In the genomic region with DNA sequence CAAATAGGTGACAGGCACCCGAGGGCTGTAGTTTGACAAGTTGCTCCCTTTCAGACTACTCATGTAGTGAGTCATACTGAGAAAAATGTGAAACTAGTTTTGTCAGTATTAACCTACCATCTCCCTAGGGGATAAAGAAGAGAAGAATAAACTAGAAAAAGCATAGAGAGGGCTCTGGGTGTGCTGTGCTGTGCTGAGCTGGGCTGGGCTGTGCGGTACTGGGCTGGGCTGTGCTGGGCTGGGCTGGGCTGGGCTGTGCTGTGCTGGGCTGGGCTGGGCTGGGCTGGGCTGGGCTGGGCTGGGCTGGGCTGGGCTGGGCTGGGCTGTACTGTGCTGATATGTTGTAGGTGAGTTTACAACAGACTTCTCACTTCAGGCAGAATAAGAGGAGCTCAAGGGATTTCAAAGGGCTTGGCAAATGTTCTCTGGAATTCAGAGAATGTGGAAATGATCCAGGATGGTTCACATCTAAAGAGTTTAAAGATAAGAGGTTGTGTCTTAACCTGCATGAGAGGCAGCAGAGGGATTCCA, we compare ENCODE assay signal across 10 mouse cellular contexts.
A peak's percentile ranks its signal among the peaks of the same experiment; 100 is the strongest.
DNase-seq lines count a peak whose midpoint lies in the region; ATAC-seq and TF ChIP-seq lines count a peak whose summit lies in the region.
"Had no signal": no experiment of that assay in that cellular context is flagged by ENCODE, and none has a peak within 500 bp of the region (broad histone marks: within the 10 kb centered on the region; RNA-seq: fewer than 3 reads in every experiment).

No protein-coding gene starts in this region.

- no peaks in the 10 kb centered on the region for H3K27me3 ChIP-seq in lung, embryonic 14.5 days (ENCODE audit: insufficient read depth, low read length)
- H3K27me3 ChIP-seq in limb, embryonic 15.5 days: no peaks in the 10 kb centered on the region
- H3K27me3 ChIP-seq in stomach, embryonic 14.5 days (ENCODE audit: control insufficient read depth, insufficient read depth, low read length): no peaks in the 10 kb centered on the region
- no peaks in the 10 kb centered on the region for H3K27me3 ChIP-seq in forebrain, embryonic 11.5 days (ENCODE audit: control insufficient read depth, insufficient read depth, low read length)

- H3K27ac ChIP-seq in lung, embryonic 14.5 days (ENCODE audit: low read depth): peak overlapping the region; percentile 69
- H3K27ac ChIP-seq in limb, embryonic 15.5 days: no peak overlapping the region
- no peak overlapping the region for H3K27ac ChIP-seq in stomach, embryonic 14.5 days (ENCODE audit: low read length)
- H3K27ac ChIP-seq in forebrain, embryonic 11.5 days (ENCODE audit: low read depth, low read length): no peak overlapping the region

- no peaks in the 10 kb centered on the region for H3K4me1 ChIP-seq in lung, embryonic 14.5 days (ENCODE audit: insufficient read depth)
- H3K4me1 ChIP-seq in limb, embryonic 15.5 days: no peaks in the 10 kb centered on the region
- 0 out of 2 replicates have a peak, but pooled peaks cover 2% of the 10 kb centered on the region for H3K4me1 ChIP-seq in stomach, embryonic 14.5 days (ENCODE audit: control insufficient read depth, insufficient read depth, low read length)
- H3K4me1 ChIP-seq in forebrain, embryonic 11.5 days (replicated peaks; ENCODE audit: control insufficient read depth, insufficient read depth, low read length): no peaks in the 10 kb centered on the region

- 20% methylated on average over 2 of the region's 2 CpGs for WGBS in lung, embryonic 14.5 days
- WGBS in limb, embryonic 15.5 days: 37% methylated on average over 2 of the region's 2 CpGs
- WGBS in stomach, embryonic 14.5 days: 20% methylated on average over 2 of the region's 2 CpGs
- WGBS in forebrain, embryonic 11.5 days: 66% methylated on average over 2 of the region's 2 CpGs

- TF ChIP-seq CTCF in lung, embryonic 14.5 days (IDR thresholded peaks at IDR 0.05; ENCODE audit: low read depth): no peak

- peak; percentile 92 for ATAC-seq in lung, embryonic 14.5 days (ENCODE audit: insufficient read depth)
- peak; percentile 52; the same call in 1 of the 2 replicates for ATAC-seq in limb, embryonic 15.5 days (ENCODE audit: insufficient number of reproducible peaks, low FRiP score, low TSS enrichment, low read depth)
- peak; percentile 70 for ATAC-seq in stomach, embryonic 14.5 days (ENCODE audit: insufficient number of reproducible peaks, insufficient read depth, low FRiP score, low read depth)
- no peak for ATAC-seq in forebrain, embryonic 11.5 days (replicated peaks; ENCODE audit: low FRiP score)

- H3K4me3 ChIP-seq in lung, embryonic 14.5 days (ENCODE audit: low read depth, low read length): no peak overlapping the region
- no peak overlapping the region for H3K4me3 ChIP-seq in limb, embryonic 15.5 days
- no peak overlapping the region for H3K4me3 ChIP-seq in stomach, embryonic 14.5 days (ENCODE audit: low read depth, low read length)
- H3K4me3 ChIP-seq in forebrain, embryonic 11.5 days (ENCODE audit: low read depth, low read length): no peak overlapping the region

- DNase-seq in lung, embryonic 14.5 days: peak; percentile 54
- DNase-seq in lung, postnatal 4 days: no peak
- peak; percentile 74 for DNase-seq in c-Kit-negative CD71-positive TER-119-positive erythroid progenitor cells, embryonic 14.5 days (ENCODE audit: low read depth, low spot score)
- DNase-seq in forebrain, embryonic 11.5 days (ENCODE audit: low spot score): no peak
- DNase-seq in adrenal gland, postnatal 4 days (ENCODE audit: low spot score in 2 of 2): no peak
- no peak for DNase-seq in urinary bladder, postnatal 36 days (ENCODE audit: low spot score in 2 of 2)
- DNase-seq: midbrain, embryonic 14.5 days; thymus, postnatal 36 days had no signal

- H3K36me3 ChIP-seq in lung, embryonic 14.5 days (ENCODE audit: insufficient read depth): no peaks in the 10 kb centered on the region
- H3K36me3 ChIP-seq in limb, embryonic 15.5 days: no peaks in the 10 kb centered on the region
- no peaks in the 10 kb centered on the region for H3K36me3 ChIP-seq in stomach, embryonic 14.5 days (ENCODE audit: control insufficient read depth, insufficient read depth, low read length)
- H3K36me3 ChIP-seq in forebrain, embryonic 11.5 days (ENCODE audit: control insufficient read depth, insufficient read depth, low read length): no peaks in the 10 kb centered on the region

- H3K9me3 ChIP-seq in lung, embryonic 14.5 days (ENCODE audit: low read depth, low read length): no peaks in the 10 kb centered on the region
- H3K9me3 ChIP-seq in limb, embryonic 15.5 days: no peaks in the 10 kb centered on the region
- no peaks in the 10 kb centered on the region for H3K9me3 ChIP-seq in stomach, embryonic 14.5 days (ENCODE audit: control insufficient read depth, low read depth, low read length)
- H3K9me3 ChIP-seq in forebrain, embryonic 11.5 days (ENCODE audit: control insufficient read depth, low read length): no peaks in the 10 kb centered on the region

- no peak overlapping the region for H3K4me2 ChIP-seq in lung, embryonic 14.5 days
- H3K4me2 ChIP-seq in limb, embryonic 15.5 days: no peak overlapping the region
- H3K4me2 ChIP-seq in stomach, embryonic 14.5 days (replicated peaks; ENCODE audit: low read depth, low read length): no peak overlapping the region
- H3K4me2 ChIP-seq in forebrain, embryonic 11.5 days (ENCODE audit: low read depth, low read length, severe bottlenecking): no peak overlapping the region

- H3K9ac ChIP-seq in lung, embryonic 14.5 days: no peak overlapping the region
- H3K9ac ChIP-seq in limb, embryonic 15.5 days: no peak overlapping the region
- H3K9ac ChIP-seq in stomach, embryonic 14.5 days (replicated peaks; ENCODE audit: low read depth, low read length): no peak overlapping the region
- no peak overlapping the region for H3K9ac ChIP-seq in forebrain, embryonic 11.5 days (ENCODE audit: low read length)

Comparison
In these comparisons a context has a peak if more than half of its experiments do, and no peak if none do; other contexts are left out.
1. DNase-seq: peak in lung, embryonic 14.5 days (single experiment) and c-Kit-negative CD71-positive TER-119-positive erythroid progenitor cells, embryonic 14.5 days (single experiment); none in lung, postnatal 4 days (0 of 2), forebrain, embryonic 11.5 days (single experiment), adrenal gland, postnatal 4 days (0 of 2) and urinary bladder, postnatal 36 days (0 of 2).